Mouse (Mus musculus) liver, postnatal 0 days (tissue): ENCODE data around the gene Fshb.

Experiments
- CTCF ChIP-seq: sonication (generic); IDR thresholded peaks from 2 replicates; pipeline ENCODE4 v1.5.1; 2016; ENCODE audit warnings: antibody characterized with exemption, low read depth
- EP300 ChIP-seq: IDR thresholded peaks from 2 replicates; pipeline ENCODE4 v1.6.1; 2016; ENCODE audit warnings: antibody characterized with exemption, low read depth, mild to moderate bottlenecking

DNA sequence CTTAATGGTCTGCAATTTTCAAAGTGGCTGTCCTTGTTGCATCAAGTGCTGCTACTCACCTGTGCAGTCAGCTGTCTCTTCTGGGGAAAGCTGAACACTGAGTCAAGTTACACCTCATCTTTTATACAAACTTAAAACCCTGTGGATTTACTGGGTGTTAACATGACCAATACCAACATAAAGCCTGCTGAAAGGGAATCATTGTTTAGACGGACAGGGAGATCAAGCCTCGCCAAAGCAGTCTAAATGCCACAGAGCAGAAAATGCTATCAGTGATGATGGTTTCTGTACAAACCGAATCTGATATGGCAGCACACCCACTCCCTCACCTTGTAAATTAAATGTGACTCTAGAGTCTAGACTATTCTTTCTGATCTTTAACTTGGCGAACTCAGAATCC is at the start of gene Fshb:
- no peak for TF ChIP-seq EP300
- TF ChIP-seq CTCF: no peak
